Mouse (Mus musculus) thymus, adult 2 months (tissue): Measurements from ENCODE around the gene Fam206a. TPM values are rescaled to one million over a fixed set of nuclear protein-coding genes. Genes with fewer than 3 reads are reported as not detected.

Experiments used
- DNase-seq: peaks from one replicate; pipeline ENCODE4 v3.0.0; 2021
- H3K27ac ChIP-seq: fragments of 200-500 bp; 2 replicates; pipeline ENCODE4 v1.5.1; 2012; ENCODE audit warnings: low read length, control low read depth; ENCODE audit not compliant: control insufficient read depth, insufficient read depth
- H3K27me3 ChIP-seq: fragments of 200-500 bp; 2 replicates; pipeline ENCODE4 v1.6.1; 2012; ENCODE audit warnings: mild to moderate bottlenecking, low read length, moderate library complexity, mixed read lengths; ENCODE audit not compliant: control insufficient read depth, insufficient read depth
- H3K36me3 ChIP-seq: fragments of 200-500 bp; 2 replicates; pipeline ENCODE4 v1.6.1; 2012; ENCODE audit warnings: mild to moderate bottlenecking, low read length, moderate library complexity; ENCODE audit not compliant: control insufficient read depth, insufficient read depth
- H3K4me1 ChIP-seq: fragments of 200-500 bp; replicated peaks from 2 replicates; pipeline ENCODE4 v1.6.1; 2012; ENCODE audit warnings: low read length; ENCODE audit not compliant: control insufficient read depth, insufficient read depth
- H3K4me3 ChIP-seq: fragments of 200-500 bp; 2 replicates; pipeline ENCODE4 v1.5.1; 2012; ENCODE audit warnings: mild to moderate bottlenecking, low read length, control low read depth, moderate library complexity; ENCODE audit not compliant: control insufficient read depth, insufficient read depth
- CTCF ChIP-seq: fragments of 200-500 bp; IDR thresholded peaks from 2 replicates; pipeline ENCODE4 v1.5.1; 2012; ENCODE audit warnings: mild to moderate bottlenecking, control low read depth, low read length, moderate library complexity, borderline replicate concordance; ENCODE audit not compliant: control insufficient read depth, poor library complexity, insufficient read depth; ENCODE audit errors: extremely low read depth
- POLR2A ChIP-seq: fragments of 200-500 bp; IDR thresholded peaks from 2 replicates; pipeline ENCODE4 v1.6.1; 2012; ENCODE audit warnings: mild to moderate bottlenecking, low read length, control low read depth, moderate library complexity; ENCODE audit not compliant: control insufficient read depth, poor library complexity, insufficient read depth; ENCODE audit errors: extremely low read depth
- WGBS: fragments of 180-500 bp; shearing (Covaris S2); methylation state at CpG from one replicate; pipeline ENCODE4 v1.1.7; 2018; 5-methylcytosine and 5-hydroxymethylcytosine counted together
- polyA plus RNA-seq: library from polyadenylated mRNA; depleted of rRNA; stranded (reverse); fragments of >200 nt; gene quantifications from 2 replicates; pipeline ENCODE4 v1.2.3, GENCODE M21; 2012; rRNA removed

Gene Fam206a
- polyA plus RNA-seq, 1 experiment = 6.6 TPM

- Histone ChIP-seq H3K36me3 (no peaks in the 10 kb centered on the region), H3K4me3 (no peak overlapping the region), H3K27me3 (no peaks in the 10 kb centered on the region), H3K4me1 (no peaks in the 10 kb centered on the region), H3K27ac (no peak overlapping the region)
- 95% methylated on average over 5 of the region's 5 CpGs for WGBS
- no peak for TF ChIP-seq CTCF
- TF ChIP-seq POLR2A = no peak
- DNase-seq = no peak
Observed at GRCm38 (mm10) chr4:56855935-56856334, 53.8 kb downstream of the Fam206a start.

GRCm38 (mm10) chr4:56856371-56856949 lies 54.3 kb downstream of the Fam206a start:
- TF ChIP-seq POLR2A = no peak
- Histone ChIP-seq H3K27me3 (no peaks in the 10 kb centered on the region), H3K4me1 (no peaks in the 10 kb centered on the region), H3K27ac (no peak overlapping the region), H3K4me3 (no peak overlapping the region), H3K36me3 (no peaks in the 10 kb centered on the region)
- whole genome bisulfite sequencing = 92% methylated on average over 8 of the region's 8 CpGs
- no peak for DNase-seq

GRCm38 (mm10) chr4:56858733-56859132 lies 56.6 kb downstream of the Fam206a start:
- WGBS = 93% methylated on average over 9 of the region's 9 CpGs
- Histone ChIP-seq H3K27me3 (no peaks in the 10 kb centered on the region), H3K4me3 (no peak overlapping the region), H3K27ac (no peak overlapping the region), H3K4me1 (no peaks in the 10 kb centered on the region), H3K36me3 (no peaks in the 10 kb centered on the region)
- TF ChIP-seq POLR2A (no peak), CTCF (no peak)
- no peak for DNase-seq

Other genes starting within 250 kb of the Fam206a start
- gene Gm26657, start 62.3 kb upstream of the Fam206a start, polyA plus RNA-seq = not detected in 2 replicates
- 0.59 TPM in 1 of 2 replicates, not detected in the other for gene Actl7b, start 60.9 kb upstream of the Fam206a start, polyA plus RNA-seq
- gene Actl7a, start 58.9 kb upstream of the Fam206a start, polyA plus RNA-seq = 0.05 TPM in 1 of 2 replicates, not detected in the other
- gene Elp1, start within 50 bp of the Fam206a start, polyA plus RNA-seq = 18.0 and 19.3 TPM in 2 replicates
- 3.6 and 5.0 TPM in 2 replicates for gene Ctnnal1, start 62.8 kb downstream of the Fam206a start, polyA plus RNA-seq
- gene Tmem245, start 145.1 kb downstream of the Fam206a start, polyA plus RNA-seq = 25.9 and 27.2 TPM in 2 replicates
- 0.03 TPM in 1 of 2 replicates, not detected in the other for gene Frrs1l, start 188.0 kb downstream of the Fam206a start, polyA plus RNA-seq